Mouse (Mus musculus): Measurements from ENCODE around the gene Lctl.

Gene Lctl

DNA sequence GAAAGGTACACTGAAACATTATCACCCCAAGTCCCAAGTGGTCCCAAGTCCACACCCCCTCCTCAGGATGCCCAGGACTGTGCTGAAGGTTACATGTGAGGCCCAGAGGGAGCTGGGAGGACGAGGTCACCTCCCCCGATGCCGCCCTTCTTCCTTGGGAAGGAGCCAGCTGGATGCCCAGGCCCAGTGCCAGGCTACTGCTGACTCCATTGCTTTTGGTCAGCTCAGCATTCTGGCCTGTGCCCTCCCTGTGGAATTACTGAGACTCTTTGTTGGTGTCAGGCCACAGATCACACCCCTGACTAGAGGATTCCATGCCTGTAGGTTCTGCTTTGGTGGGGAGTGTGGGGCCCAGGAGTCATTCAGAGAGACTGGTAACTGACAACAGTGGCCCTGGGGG, at the start of gene Lctl:
Gene Lctl, plus strand, starts transcription at position 272 of the 400 bp plus-strand sequence.
- peak in 1 of 2 experiments; percentile 4 for DNase-seq

DNA sequence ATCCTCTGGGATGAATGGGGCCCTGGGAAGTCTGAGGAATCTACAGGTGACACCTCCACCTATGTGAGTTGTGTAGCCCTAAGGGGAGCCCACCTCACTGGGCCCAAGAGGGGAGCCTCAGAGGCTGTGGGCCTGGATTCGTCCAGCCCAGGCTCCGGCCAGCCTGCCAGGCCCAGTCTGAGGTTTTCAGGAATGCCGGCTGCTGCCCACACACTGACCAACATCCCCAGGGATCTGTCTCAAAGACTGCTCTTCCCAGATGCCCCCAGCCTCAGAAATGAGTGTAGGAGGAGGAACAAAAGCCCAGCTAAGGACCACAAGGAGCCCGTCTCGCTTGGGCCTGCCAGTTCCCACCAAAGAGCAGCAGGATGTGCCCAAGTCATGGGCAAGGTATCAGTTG, 49.2 kb upstream of the Lctl start:
- no peak for DNase-seq

DNA sequence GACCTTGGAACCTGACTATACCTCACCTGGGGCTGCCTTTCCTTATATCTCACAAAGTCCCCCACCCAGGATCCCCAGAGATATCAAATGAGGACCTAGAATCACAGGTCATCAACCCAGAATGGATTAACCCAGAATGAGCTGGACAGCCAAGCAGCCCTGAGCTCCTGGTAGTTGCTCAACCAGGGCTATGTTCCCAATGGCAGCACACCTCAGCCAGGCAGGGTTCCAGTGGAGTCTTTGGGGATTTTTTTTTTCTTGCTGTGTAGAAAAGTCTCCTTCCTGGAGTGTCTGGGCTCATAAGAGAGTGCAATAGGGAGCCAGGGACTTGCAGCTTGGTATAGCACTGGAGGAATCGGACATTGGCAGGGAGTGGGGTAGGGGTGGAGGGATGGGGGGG, 48.4 kb upstream of the Lctl start:
- no peak for DNase-seq

DNA sequence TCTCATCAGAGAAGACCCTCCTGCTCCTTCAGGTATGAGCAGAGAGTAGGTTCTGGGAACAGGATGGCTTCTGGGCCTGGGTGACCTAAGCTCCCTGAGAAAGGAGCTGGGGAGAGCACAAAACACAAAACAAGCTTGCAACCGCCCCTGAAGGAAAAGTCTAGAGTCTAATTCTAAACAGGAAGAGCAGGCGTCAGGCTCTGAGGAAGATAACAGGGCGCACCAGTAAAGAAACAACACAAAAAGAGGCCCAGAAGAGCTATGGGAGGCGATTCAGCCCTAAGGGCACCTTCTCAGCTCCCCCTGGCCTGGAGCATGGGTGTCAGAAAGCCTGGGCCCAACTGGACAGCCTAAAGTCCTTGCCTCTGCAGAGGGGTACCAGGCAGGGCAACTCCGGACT, 47.8 kb upstream of the Lctl start:
- no peak for DNase-seq

DNA sequence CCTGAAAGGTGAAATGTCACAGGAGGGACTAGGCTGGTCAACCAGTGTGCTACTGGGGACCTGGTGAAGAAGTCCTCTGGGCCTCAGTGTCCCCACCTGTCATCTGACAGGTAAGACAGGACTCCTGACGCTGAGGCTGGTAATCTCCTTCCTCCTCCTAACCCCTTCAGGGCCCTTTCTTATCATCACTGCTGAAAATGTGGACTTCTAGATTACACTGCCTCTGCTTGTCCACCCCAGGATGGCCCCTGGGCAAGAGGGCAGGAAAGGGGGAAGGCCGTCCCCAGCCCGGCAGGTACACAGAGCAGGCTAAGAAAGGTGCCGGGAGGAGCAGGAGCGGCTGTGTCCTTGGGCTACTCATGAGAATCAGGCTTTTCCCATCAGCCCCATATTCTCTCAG, 46.3 kb upstream of the Lctl start:
- no peak for DNase-seq

DNA sequence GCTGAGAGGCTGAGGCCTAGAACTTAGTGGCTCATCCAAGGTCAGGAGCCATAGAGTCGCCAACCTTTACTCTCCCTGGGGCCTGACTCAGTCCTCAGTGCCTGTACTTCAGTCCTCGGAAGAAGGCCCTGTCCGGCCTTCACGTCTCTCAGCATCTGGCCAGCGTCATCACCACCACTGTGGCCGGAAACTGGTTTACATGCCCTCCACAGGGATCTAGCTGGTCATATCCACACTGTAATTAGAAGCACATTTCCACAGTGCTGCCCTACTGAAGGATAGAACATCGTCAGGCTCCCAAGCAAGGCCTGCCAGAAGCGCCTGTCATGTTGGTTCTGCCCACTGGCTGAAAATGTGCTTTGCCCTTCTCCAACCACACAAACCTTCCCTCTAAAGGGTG, 42.1 kb upstream of the Lctl start:
- DNase-seq: no peak

DNA sequence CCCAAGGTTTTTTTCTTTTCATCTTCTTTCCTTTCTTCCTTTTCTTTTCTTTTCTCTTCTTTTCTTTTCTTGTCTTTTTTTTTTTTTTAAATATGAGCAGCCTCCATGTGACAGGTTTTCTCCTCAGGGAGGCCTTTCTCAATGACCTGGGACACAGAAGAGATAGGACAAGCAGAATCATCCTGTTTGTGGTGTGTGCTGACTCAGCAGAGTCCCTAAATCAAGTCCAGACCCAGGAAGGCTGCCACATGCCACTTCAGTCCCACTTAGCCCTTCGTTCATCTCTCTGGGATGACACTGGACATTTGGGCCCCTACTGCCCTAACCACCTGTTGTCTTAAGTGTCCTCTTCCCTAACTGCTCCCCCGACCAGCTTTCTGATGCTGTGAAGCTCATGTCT, 40.5 kb upstream of the Lctl start:
- DNase-seq: no peak

DNA sequence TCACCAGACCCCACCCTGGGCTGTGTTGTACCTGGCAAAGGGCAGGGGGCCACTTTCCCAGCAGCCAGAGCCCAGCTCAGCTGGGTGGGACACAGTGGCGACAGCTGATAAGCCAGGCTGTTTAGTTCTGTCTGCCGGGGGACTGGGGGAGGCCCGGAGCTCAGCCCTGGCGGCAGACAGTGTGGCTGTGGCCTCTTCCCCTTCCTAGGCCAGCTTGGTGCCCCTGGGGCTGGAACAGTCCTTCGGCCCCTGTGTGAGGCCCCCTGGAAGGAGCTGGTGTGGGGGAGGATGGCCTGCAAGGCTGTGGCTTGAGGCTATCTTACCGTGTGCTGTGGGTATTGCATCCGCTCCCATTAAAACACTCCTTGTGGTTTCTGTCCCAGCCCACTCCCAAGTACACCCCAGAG, 38.6 kb upstream of the Lctl start:
- no peak for DNase-seq

DNA sequence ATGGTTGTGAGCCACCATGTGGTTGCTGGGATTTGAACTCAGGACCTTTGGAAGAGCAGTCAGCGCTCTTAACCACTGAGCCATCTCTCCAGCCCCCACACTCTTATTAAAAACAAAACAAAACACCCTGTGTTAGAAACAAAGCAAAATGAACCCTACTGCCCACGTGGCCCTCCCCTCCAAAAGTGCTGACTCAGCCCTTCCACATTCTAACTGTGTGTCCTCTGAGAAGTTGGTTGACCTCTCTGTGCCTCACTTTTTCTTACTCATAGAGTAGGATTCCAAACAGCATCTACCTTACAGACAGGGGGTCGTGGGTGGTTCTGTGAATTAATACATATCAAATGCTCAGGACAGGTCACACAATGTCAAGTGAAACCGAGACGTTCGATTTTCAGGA, 37.0 kb upstream of the Lctl start:
- no peak for DNase-seq

DNA sequence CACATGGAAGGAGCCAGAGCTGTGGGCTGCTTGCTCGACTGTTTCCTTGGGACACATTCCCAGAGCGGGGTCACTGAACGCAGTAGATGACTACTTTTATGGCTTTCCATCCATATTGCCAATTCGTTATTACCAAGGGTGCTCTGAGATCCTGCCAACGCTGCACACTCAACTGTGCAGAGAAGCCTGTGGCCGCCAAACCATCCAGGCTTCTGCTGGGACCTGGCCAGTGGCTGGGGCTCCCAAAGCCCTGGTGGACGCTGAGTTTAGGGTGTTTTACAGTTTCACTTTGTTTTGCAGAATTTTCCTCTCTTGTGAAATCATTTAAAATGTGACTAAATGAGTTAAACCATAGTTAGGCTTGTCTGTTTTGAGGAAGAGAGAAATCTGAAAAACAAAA, 32.7 kb upstream of the Lctl start:
- no peak for DNase-seq

DNA sequence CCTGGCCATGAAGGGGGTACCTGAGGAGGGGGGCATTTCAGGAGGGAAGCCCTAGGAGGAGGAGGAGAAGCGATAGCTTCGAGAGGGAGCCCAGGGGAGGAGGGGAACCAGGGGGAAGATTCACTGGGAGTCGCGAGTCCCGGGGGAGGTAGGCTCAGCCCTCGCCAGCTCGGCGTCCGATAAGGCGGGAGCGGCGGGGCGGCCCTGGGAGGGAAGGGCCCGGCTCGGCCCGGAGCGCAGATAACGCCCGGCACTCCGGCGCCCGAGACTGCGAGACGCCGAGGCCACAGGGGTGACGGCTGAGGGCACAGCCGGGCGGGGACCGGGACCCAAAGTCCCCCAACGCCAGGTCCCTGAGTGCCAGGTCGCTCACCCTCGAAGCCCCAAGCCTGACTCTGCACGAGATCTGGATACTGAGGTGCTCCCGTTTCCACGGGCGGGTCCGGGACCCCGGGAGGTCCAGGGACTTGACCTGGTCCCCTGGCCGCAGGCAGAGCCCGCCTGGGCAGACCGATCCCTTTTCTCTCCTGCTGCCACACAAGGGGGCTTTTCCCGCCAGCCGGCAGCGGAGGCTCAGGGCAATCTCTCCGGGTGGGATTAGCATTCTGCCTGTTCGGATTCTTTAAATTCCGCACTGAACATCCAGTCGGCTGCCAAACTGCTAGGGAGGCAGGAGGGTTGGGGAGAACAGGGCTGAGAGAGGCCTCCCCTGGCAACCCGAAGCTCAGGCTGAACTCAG, 32.1 kb upstream of the Lctl start:
- no peak for DNase-seq

DNA sequence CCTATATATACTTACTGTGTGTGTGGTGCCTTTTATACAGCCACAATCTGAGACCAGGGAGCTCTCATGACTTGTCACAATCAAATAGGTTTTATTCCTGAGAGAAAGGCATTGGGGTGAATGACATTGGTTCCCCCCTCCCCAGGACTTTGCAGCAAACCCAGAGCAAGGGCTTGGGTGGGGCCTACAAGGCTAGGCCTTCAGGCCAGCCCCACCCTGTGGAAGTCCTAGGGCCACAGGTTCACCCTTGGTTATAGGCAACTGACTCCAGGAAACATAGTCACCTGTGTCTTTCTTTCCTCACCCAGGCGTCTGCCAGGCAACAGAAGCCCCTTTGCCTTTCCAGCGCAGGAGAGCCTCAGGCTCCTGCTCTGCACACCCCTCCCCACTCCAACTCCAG, 31.0 kb upstream of the Lctl start:
- no peak for DNase-seq

DNA sequence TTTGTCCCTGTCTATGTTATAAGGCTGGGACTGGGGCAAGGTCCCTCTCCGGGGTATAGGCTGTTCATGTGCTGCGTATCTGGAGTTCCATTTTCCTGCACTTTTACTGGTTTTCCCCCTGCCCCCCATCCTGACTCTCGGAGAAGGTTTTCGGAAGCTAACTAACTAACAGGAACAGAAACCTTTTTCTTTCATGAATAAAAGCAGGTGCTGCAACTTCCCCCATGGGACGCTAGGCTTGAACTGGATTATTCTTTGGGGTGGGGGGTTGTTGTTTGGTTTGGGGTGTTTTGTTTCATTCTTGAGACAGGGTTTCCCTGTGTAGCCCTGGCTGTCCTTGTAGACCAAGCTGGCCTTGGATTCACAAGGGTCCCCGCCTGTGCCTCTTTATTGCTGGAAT, 30.4 kb upstream of the Lctl start:
- DNase-seq: no peak

DNA sequence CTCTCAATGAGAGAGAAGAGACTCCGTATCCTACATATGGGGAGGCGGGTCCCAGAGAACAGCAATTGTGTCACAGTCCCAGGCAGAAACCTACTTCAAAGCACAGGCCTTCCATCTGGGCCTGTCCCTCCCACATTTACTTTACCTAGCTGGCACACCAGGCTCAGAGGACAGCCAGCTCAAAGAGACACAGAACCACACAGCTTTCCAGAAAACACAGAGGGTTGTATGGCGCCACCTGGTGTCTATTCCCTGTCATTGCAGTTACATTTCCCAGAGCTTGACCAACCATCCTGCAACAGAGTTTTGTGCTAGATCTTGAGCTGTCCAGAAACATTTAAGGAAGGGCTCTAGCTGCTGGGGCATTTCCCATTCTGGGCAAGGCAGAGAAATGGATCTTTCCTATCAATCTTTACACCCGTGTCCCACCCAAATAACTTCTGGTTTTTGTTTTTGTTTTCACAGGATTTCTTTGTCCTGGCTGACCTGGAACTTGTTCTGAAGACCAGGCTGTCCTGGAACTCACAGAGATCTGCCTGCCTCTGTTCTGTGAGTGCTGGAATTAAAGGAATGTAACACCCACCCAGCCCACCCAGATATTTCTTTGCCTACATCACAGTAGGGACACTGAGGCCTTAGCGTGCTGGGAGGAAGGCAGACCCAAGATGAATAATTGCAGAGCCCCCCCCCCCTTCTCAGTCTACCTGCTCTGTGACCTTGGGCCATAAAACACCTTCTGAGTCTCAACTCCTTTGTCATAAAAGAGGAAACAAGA, 29.3 kb upstream of the Lctl start:
- peak; percentile 64 to 78 for DNase-seq

DNA sequence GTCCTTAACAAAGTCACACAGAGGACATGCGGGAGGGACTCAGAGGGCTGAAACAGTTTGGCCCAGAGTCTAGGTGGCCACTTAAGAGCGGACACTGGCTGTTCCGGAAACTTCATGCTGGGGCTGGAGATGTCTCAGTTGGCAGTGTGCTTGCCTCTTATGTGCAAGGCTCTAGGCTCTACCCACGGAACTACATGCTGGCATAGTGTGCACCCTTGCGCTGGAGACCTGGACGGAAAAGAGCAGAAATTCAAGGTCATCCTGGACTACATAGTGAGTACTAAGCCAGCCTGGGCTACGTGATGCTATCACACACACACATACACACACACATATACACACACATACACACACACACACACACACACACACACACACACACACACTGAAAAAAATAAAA, 28.6 kb upstream of the Lctl start:
- DNase-seq: no peak

DNA sequence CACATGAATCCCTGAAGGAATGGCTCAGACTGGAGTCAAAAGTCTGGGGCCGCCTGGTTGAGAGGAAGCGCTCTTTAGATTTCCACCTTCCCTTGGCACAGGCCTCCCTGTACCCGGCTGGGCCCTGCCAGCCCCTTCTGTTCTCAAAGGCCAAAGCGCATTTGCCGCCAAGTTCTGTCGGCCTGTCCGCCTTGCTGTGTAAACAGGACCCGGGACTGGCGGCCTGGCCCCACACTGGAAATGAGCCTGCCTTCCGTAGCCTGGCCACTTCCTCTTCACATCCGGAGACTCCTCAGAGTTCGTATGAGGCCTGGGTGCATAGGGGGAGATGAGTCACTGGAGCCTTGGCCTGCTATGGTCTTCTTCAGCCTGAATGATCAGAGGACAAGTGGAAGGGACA, 27.9 kb upstream of the Lctl start:
- DNase-seq: peak; percentile 24 to 28

DNA sequence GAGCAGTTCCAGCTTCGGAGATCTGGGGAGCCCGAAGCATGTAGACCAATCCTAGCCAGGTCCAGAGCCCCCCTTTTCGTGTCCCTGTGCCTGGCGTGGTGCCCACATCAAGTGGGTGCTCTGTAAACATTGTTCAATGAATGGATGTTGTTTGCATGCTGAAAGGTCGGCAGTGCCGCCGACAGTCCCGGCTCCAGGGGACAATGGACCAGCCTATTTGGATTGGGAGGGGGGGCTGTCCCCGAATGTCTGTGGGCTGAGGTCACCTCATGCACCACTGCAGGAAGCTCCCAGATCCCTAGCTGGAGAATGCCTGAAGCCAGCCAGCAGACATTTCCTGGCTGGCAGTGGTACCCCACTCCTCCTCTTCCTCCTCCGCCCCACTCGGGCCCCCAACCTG, 22.9 kb upstream of the Lctl start:
- DNase-seq: no peak

DNA sequence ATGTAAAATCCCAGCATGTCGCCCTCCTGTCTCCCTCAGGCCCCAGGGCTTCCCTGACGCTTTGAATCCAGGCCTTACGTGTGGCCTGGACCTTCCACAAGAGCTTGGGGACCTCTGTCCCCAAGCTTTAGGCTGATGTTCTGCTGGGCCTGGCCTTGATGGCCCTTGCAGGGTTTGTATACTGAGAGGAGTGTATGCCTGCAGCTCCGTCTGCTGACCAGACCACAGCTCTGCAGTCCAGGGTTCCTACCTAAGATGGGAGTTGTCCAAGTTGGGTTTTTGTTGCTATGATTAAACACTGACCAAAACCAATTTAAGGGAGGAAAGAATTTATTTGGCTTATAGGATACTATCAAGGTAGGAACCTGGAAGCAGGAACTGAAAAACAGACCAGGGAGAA, 18.7 kb upstream of the Lctl start:
- DNase-seq: no peak

DNA sequence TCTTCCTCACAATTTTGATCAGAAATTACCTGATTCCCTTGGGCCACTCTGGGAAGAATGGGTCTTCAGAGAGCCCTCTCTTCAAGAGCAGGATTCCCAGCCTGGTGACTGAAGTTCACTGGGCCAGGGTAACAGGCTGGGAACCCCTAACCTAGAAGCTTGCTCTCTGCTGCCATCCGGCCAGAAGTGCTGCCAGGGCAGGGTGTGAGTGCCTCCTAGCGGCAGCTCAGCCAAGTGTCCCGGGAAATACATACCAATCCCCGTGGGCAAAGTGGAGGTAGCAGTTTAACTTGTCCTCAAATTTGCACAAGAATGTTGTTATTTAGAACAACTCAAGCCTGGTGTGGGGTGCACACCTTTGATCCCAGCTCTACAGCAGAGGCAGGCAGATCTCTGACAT, 16.5 kb upstream of the Lctl start:
- peak; percentile 43 to 50 for DNase-seq

DNA sequence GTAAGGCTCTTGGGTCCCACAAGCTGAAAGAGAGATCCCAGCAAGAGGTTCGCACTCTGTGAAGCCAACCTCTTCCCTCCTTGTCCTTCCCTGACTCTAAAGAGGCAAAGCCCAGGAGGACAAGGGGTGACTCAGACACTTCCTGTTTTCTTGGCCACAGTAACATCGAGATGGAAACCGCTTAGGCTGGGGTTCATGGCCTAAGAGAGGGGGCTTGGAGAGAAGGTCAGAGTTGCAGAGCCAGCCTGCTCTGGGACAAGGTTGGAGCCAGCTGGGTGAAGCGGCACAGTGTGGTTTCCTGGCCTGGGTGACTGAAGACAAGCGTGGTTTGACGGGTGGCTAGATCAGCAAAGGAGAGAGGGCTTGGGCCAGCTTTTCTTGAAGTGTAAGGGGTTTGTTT, 11.6 kb upstream of the Lctl start:
- no peak for DNase-seq

DNA sequence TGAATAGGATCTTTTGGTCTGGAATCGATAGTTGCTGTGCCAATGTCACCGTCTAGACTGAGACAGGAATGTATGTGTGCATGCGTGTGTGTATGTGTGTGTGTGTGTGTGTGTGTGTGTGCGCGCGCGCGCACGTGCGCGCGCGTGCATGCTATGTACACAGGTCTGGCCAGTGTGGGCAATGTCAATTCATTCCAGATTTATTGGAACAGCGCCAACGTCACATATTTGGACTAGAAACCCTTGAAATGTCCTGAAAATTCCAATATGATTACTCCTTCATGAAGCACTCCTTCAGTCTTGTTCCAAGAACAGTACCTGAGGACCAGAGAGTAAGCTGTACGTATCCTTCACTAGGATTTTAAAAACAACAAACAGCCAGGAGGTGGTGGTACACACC, 6.4 kb upstream of the Lctl start:
- no peak for DNase-seq

DNA sequence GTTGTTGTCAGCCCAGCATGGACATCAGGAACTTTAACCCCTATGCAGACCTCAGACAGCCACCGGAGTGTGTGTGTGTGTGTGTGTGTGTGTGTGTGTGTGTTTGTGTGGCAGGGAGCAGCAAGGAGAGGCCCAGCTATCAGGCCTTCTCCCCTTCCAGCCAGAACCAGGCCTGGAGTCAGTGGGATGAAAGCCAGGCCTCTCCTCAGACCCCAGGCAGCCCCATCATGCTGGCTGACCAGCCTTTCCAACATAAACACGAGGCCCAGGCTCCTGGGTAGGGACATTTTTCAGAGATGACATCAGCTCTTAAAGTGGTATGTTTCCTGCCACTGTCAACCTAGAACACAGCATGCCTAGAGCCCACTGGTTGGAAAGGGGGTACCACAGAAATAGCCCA, 2.3 kb upstream of the Lctl start:
- no peak for DNase-seq

DNA sequence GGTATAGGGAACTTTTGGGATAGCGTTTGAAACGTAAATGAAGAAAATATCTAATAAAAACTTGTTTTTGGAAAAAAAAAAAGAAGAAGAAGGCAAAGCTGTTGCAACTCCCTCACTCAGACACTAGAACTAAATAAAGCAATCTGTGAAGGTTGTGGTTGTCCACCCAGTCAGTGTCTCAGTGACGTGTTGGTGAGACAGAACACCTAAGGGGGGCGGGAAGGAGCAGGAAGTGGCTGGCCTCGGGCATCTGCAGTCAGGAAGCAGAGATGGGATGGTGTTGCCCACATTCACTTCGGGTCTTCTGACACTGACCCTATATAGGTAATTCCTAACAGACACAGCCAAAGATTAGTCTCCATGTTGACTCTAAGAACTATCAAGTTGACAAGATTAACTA, 1.2 kb upstream of the Lctl start:
- no peak for DNase-seq

DNA sequence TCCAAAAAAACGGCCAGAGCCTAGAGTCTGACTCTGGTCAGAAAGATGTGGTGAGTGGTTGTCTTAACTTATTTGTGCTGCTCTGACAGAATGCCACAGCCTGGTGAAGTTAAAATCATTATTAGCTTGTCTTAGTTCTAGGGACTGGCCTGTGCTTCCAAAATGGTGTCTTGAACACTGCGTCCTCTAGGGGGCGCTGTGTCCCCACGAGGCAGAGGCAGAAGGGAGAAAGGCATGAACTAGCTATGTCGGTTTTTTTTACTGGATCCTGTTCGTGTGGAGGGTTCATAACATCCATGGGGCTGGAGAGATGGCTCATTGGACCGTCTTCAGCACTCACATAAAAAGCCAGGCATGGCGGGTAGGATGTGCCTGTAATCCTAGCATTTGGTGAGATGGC, 3.0 kb downstream of the Lctl start:
- peak; percentile 9 to 18 for DNase-seq
